Mouse (Mus musculus): ENCODE results near the gene Fam19a2. TPM values are rescaled to one million over a fixed set of nuclear protein-coding genes. Genes with fewer than 3 reads are reported as not detected.

The Fam19a2 gene
- polyA plus RNA-seq, 1 experiment, result not detected

DNA sequence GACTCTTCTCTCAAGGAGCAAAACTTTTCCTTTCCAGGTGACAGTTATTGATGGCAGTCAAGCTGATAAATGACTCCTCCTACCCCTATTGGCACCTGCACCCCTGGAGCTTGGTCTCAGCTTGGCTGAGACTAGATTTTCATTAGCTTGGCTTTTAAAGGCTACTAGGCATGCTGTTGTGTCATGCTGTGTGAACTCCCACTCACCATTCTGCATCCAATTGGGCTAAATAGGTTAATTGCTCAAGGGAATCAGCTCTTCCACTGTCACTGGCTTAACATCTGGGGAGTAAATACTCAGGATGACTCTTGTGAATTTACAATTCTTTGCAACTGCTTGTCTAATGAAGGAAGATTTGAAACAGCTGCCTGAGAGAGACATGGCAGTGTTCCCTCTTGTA, 407.4 kb downstream of the Fam19a2 start:
- H3K27ac ChIP-seq (ENCODE audit: control insufficient read depth, insufficient read depth, low read depth, low read length, poor library complexity), result no peak overlapping the region
- no peak for TF ChIP-seq CTCF (IDR thresholded peaks at IDR 0.05; ENCODE audit: control insufficient read depth, insufficient read depth, low read length)
- TF ChIP-seq POLR2A (IDR thresholded peaks at IDR 0.05; ENCODE audit: borderline replicate concordance, control insufficient read depth, low read depth, low read length), result no peak

DNA sequence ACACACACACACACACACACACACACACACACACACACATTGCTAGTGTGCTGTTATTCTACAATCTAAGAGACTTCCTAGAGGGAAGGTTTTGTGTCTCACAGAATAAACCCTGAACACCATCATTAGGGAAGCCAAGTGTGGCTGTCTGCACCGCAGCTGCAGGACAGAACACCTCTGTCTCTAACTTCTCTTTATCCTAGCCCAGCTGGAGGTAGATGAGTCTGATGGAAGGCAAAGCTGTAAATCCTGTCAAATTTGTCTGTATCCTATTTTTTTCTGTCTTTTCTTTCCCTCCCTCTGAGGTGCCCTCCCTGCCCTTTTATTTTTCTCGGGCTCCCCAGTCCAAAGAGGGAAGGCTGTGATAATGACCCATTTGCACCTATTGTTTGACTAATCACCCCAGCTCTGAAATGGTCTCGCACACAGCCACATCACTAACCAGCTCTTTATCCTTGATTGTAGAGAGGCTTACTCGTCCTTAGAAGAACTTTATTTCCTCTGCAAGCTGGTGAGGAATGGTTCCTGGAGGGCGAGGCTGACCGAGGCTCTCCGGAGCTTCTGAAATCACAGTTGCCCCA, 414.6 kb downstream of the Fam19a2 start:
- no peak overlapping the region for H3K4me3 ChIP-seq (replicated peaks; ENCODE audit: control insufficient read depth, low read depth, low read length)
- no peak overlapping the region for H3K27ac ChIP-seq (ENCODE audit: control insufficient read depth, insufficient read depth, low read depth, low read length, poor library complexity)
- H3K4me1 ChIP-seq (ENCODE audit: control insufficient read depth, insufficient read depth, low read length), result no peaks in the 10 kb centered on the region
- 13% methylated on average over 7 of the region's 7 CpGs for WGBS
- TF ChIP-seq CTCF (IDR thresholded peaks at IDR 0.05; ENCODE audit: control insufficient read depth, insufficient read depth, low read length) (no peak), POLR2A (IDR thresholded peaks at IDR 0.05; ENCODE audit: borderline replicate concordance, control insufficient read depth, low read depth, low read length) (no peak)

More for the DNA sequence above, 407.4 kb downstream of the Fam19a2 start:
- H3K4me1 ChIP-seq (ENCODE audit: control insufficient read depth, insufficient read depth, low read length), result no peaks in the 10 kb centered on the region
- H3K4me3 ChIP-seq (replicated peaks; ENCODE audit: control insufficient read depth, low read depth, low read length), result no peak overlapping the region

DNA sequence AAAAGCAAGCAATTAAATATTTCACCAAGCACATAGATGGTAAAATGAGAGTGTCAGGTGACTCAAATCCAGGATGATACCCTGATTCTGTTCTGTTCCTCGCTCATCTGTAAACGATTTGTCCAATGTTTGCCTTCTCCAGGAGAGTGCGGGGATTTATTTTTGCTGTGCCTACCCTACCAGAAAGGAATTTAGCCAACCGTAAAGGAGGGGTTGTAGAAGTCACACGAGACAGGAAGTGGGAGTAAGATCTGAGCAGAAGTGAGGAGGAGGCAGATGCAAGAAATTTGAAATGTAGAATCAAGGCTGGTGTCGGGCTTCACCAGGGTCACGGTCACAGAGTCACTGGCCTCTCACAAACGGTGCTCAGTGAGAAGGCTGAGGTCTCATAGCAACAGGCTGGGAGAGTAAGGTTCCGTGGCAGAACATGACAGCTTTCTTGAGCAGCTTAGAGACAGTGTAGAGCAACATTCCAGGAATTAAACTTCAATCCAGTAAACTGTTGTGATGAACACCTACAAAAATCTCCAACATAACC, 419.0 kb downstream of the Fam19a2 start:
- 67% methylated on average over 9 of the region's 9 CpGs for WGBS
- Histone ChIP-seq H3K27ac (ENCODE audit: control insufficient read depth, insufficient read depth, low read depth, low read length, poor library complexity) (no peak overlapping the region), H3K4me3 (replicated peaks; ENCODE audit: control insufficient read depth, low read depth, low read length) (no peak overlapping the region), H3K4me1 (ENCODE audit: control insufficient read depth, insufficient read depth, low read length) (no peaks in the 10 kb centered on the region)
- TF ChIP-seq POLR2A (IDR thresholded peaks at IDR 0.05; ENCODE audit: borderline replicate concordance, control insufficient read depth, low read depth, low read length), result no peak
- TF ChIP-seq CTCF (IDR thresholded peaks at IDR 0.05; ENCODE audit: control insufficient read depth, insufficient read depth, low read length), result no peak

DNA sequence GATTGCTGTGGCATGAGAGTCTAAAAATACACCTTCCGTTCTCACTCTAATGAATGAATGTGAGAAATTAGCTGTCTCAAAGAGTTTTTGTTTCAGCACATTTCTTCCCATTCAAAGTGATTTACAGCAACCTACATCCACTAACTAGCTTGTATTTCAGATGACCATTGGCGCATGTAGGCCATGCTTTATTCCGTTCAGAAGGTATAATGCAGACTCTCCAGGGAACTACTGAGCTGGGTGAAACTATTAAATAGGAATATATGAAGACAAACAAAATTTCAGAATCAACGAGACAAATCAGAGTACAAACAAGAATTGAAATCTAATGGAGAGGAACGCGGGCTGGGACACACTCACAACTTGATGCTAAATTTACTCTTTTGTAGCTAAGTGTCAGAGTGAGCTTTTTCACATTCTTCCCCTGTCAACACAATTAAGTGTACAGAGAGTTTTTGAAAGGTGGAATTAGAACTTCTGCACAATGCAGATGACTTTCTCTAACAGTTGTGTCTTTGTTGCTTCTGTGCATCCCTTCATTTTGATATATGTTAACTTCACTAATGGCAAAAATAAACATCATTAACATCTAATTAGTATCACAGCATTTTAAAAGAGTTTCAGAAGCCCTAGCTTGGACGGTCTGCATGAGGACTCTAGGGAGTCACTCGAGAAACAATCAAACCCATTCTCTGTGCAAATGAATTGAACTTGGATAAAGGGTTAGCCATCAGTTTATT, 428.6 kb downstream of the Fam19a2 start:
- no peak for TF ChIP-seq POLR2A (IDR thresholded peaks at IDR 0.05; ENCODE audit: borderline replicate concordance, control insufficient read depth, low read depth, low read length)
- TF ChIP-seq CTCF (IDR thresholded peaks at IDR 0.05; ENCODE audit: control insufficient read depth, insufficient read depth, low read length), result no peak
- no peak overlapping the region for H3K4me3 ChIP-seq (replicated peaks; ENCODE audit: control insufficient read depth, low read depth, low read length)
- no peak overlapping the region for H3K27ac ChIP-seq (ENCODE audit: control insufficient read depth, insufficient read depth, low read depth, low read length, poor library complexity)
- WGBS, result 76% methylated on average over 8 of the region's 8 CpGs
- H3K4me1 ChIP-seq (ENCODE audit: control insufficient read depth, insufficient read depth, low read length), result no peaks in the 10 kb centered on the region

DNA sequence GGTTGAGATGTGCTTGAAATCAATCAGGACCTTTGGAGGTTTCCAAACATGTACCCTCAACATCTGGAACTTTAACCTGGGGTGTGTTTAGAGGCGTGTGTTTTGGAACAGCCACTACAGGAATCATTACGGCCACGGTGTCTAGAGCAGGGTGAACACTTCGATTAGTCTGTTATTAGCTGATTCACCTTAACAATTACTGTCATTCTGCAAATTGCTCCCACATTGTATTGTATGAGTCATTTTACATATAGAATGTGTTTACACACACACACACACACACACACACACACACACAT, 429.1 kb downstream of the Fam19a2 start:
- no peak overlapping the region for H3K4me3 ChIP-seq (replicated peaks; ENCODE audit: control insufficient read depth, low read depth, low read length)
- WGBS, result 74% methylated on average over 4 of the region's 4 CpGs
- no peak overlapping the region for H3K27ac ChIP-seq (ENCODE audit: control insufficient read depth, insufficient read depth, low read depth, low read length, poor library complexity)
- H3K4me1 ChIP-seq (ENCODE audit: control insufficient read depth, insufficient read depth, low read length), result no peaks in the 10 kb centered on the region
- TF ChIP-seq POLR2A (IDR thresholded peaks at IDR 0.05; ENCODE audit: borderline replicate concordance, control insufficient read depth, low read depth, low read length), result no peak
- TF ChIP-seq CTCF (IDR thresholded peaks at IDR 0.05; ENCODE audit: control insufficient read depth, insufficient read depth, low read length), result no peak

DNA sequence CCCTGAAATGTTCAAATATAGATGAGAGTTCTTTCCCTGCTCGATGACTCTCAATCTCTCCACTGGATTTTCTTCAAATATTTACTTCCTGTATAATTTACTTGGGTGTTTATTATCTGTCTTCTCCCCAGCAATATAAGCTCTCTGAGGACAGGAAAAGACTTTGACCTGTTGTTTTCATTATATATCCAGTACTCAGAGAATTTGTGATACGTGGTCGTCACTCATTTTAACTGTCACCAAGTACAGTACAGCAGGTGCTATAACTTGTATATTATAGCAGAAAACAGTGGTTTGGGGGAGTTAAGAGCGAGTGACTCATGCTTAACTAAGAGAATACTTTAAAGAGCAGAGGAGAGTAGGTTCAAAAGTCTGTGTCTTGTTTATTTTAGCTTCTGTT, 438.8 kb downstream of the Fam19a2 start:
- TF ChIP-seq CTCF (IDR thresholded peaks at IDR 0.05; ENCODE audit: control insufficient read depth, insufficient read depth, low read length) (no peak), POLR2A (IDR thresholded peaks at IDR 0.05; ENCODE audit: borderline replicate concordance, control insufficient read depth, low read depth, low read length) (no peak)
- Histone ChIP-seq H3K4me1 (ENCODE audit: control insufficient read depth, insufficient read depth, low read length) (no peaks in the 10 kb centered on the region), H3K4me3 (replicated peaks; ENCODE audit: control insufficient read depth, low read depth, low read length) (no peak overlapping the region), H3K27ac (ENCODE audit: control insufficient read depth, insufficient read depth, low read depth, low read length, poor library complexity) (no peak overlapping the region)
- WGBS, result 73% methylated on average over 4 of the region's 4 CpGs

DNA sequence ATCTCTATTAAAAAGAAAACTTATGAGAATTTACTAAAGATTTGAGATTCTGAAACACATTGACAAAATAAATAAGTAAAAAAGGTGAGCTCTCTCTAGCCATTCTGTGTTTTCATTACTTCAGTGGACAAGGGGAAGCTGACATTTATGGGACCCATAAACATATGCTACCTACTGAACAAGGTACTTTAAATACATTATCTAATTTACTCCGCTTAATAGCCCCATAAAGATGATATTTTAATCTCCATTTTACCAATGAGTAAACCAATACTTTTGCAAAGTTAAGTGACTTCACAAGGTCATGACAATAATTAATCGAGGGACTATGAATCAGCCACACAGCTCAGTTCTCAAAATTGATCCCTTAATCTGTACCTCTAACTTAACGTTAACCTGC, 443.2 kb downstream of the Fam19a2 start:
- H3K27ac ChIP-seq (ENCODE audit: control insufficient read depth, insufficient read depth, low read depth, low read length, poor library complexity), result no peak overlapping the region
- no peak for TF ChIP-seq POLR2A (IDR thresholded peaks at IDR 0.05; ENCODE audit: borderline replicate concordance, control insufficient read depth, low read depth, low read length)
- TF ChIP-seq CTCF (IDR thresholded peaks at IDR 0.05; ENCODE audit: control insufficient read depth, insufficient read depth, low read length), result no peak
- 80% methylated on average over 3 of the region's 3 CpGs for WGBS

DNA sequence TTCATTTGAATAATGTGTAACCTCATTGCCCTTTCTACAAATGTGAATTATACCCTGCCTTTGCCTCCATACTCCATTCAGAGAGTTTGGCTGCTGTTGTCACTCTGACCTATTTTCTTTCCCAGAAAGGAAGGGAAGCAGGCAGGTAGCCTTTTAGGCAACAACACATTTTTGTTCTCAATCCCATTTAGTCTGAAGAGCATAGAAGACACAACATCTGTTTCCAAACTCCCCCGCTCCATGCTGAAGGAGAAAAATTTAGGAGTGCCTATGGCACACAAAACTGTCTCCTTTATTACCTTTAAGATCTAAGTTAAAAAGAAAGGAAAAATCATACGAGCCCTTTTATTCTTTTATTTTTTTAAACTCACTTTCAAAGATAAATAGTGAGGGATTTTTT, 446.9 kb downstream of the Fam19a2 start:
- TF ChIP-seq CTCF (IDR thresholded peaks at IDR 0.05; ENCODE audit: control insufficient read depth, insufficient read depth, low read length) (no peak), POLR2A (IDR thresholded peaks at IDR 0.05; ENCODE audit: borderline replicate concordance, control insufficient read depth, low read depth, low read length) (no peak)
- 80% methylated on average over 2 of the region's 2 CpGs for WGBS
- Histone ChIP-seq H3K4me1 (ENCODE audit: control insufficient read depth, insufficient read depth, low read length) (no peaks in the 10 kb centered on the region), H3K4me3 (replicated peaks; ENCODE audit: control insufficient read depth, low read depth, low read length) (no peak overlapping the region), H3K27ac (ENCODE audit: control insufficient read depth, insufficient read depth, low read depth, low read length, poor library complexity) (no peak overlapping the region)

More for the DNA sequence above, 443.2 kb downstream of the Fam19a2 start:
- H3K4me3 ChIP-seq (replicated peaks; ENCODE audit: control insufficient read depth, low read depth, low read length), result no peak overlapping the region
- no peaks in the 10 kb centered on the region for H3K4me1 ChIP-seq (ENCODE audit: control insufficient read depth, insufficient read depth, low read length)

All from bone marrow, adult 2 months (tissue).